Mouse (Mus musculus): ENCODE measurements at regions not wholly inside any gene's neighbourhood (a gene's known extent, or its start where the extent isn't known, plus 50 kb on each side); places are given as distances from the start of the nearest gene placed in this dataset.

- H3K4me1 ChIP-seq (ENCODE audit: insufficient read depth, low read depth, low read length) = no peaks in the 10 kb centered on the region
- TF ChIP-seq TAL1 (conservative IDR thresholded peaks at IDR 0.05; ENCODE audit: low read depth, low read length) = no peak
- no peak for TF ChIP-seq POLR2AphosphoS5 (IDR thresholded peaks at IDR 0.05; ENCODE audit: insufficient replicate concordance, low read depth, low read length)
- TF ChIP-seq GATA2 (IDR thresholded peaks at IDR 0.05; ENCODE audit: borderline replicate concordance, low read depth, low read length) = no peak
- TF ChIP-seq GATA1 (IDR thresholded peaks at IDR 0.05; ENCODE audit: borderline replicate concordance, low read length) = no peak
- TF ChIP-seq CTCF (IDR thresholded peaks at IDR 0.05; ENCODE audit: low read depth, low read length) = no peak
- no peak for ATAC-seq (ENCODE audit: extremely low read depth, insufficient number of reproducible peaks, low FRiP score, poor library complexity, severe bottlenecking)
Observed at GRCm38 (mm10) chr7:34448364-34448763, 55.2 kb upstream of the Lsm14a start.

DNA sequence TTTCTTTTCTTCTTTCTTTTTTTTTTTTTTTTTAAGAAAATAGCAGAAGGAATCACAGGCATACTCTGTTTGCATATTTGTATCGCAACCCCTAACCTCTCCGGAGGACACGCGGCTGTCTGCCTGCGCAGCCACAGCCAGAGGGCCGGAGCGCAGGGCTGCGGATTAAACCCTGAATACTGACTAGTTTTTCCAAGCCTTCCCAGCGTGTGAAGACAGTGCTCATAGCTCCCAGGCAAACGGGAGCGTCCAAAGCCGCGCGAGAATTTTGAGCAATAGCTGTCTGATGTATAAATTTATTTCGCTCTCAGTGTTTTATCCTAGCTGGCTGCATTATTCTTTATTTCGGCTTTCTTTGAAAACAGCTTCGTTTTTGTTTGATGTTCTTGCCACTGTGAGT lies 51.1 kb upstream of the Lsm14a start:
- no peaks in the 10 kb centered on the region for H3K9me3 ChIP-seq (replicated peaks)
- H3K4me1 ChIP-seq (ENCODE audit: insufficient read depth, low read depth, low read length) = no peaks in the 10 kb centered on the region
- no peaks in the 10 kb centered on the region for H3K27me3 ChIP-seq (ENCODE audit: insufficient read depth, low read length)
- TF ChIP-seq POLR2AphosphoS5 (IDR thresholded peaks at IDR 0.05; ENCODE audit: insufficient replicate concordance, low read depth, low read length) (no peak), CTCF (IDR thresholded peaks at IDR 0.05; ENCODE audit: low read depth, low read length) (no peak), GATA2 (IDR thresholded peaks at IDR 0.05; ENCODE audit: borderline replicate concordance, low read depth, low read length) (no peak), GATA1 (IDR thresholded peaks at IDR 0.05; ENCODE audit: borderline replicate concordance, low read length) (no peak), TAL1 (conservative IDR thresholded peaks at IDR 0.05; ENCODE audit: low read depth, low read length) (no peak)
- DNase-seq (ENCODE audit: low spot score) (no peak), ATAC-seq (ENCODE audit: extremely low read depth, insufficient number of reproducible peaks, low FRiP score, poor library complexity, severe bottlenecking) (no peak)
- no peak overlapping the region for H3K4me3 ChIP-seq (ENCODE audit: low read depth, low read length)
- H3K36me3 ChIP-seq (replicated peaks) = no peaks in the 10 kb centered on the region

More at GRCm38 (mm10) chr7:34448364-34448763, 55.2 kb upstream of the Lsm14a start:
- no peak overlapping the region for H3K4me3 ChIP-seq (ENCODE audit: low read depth, low read length)
- H3K36me3 ChIP-seq (replicated peaks) = no peaks in the 10 kb centered on the region
- DNase-seq (ENCODE audit: low spot score) = no peak
- no peaks in the 10 kb centered on the region for H3K27me3 ChIP-seq (ENCODE audit: insufficient read depth, low read length)
- H3K9me3 ChIP-seq (replicated peaks) = no peaks in the 10 kb centered on the region
